Mouse (Mus musculus) heart, embryonic 16.5 days (tissue): ENCODE data around the gene Cyb561. TPM values are rescaled to one million over a fixed set of nuclear protein-coding genes. Genes with fewer than 3 reads are reported as not detected.

Experiments used
- ATAC-seq: fragments of 200-750 bp; cut with Nextera tagmentation; replicated peaks from 2 replicates; pipeline ENCODE4 v1.8.0; 2017; ENCODE audit warnings: moderate number of reproducible peaks; ENCODE audit not compliant: insufficient read depth, low FRiP score; ENCODE audit errors: extremely low read depth
- H3K27ac ChIP-seq: fragments of 300-500 bp; sonication (generic); 2 replicates; pipeline ENCODE4 v1.5.1; 2014; ENCODE audit warnings: mild to moderate bottlenecking, low read length, control low read depth, moderate library complexity
- H3K27me3 ChIP-seq: fragments of 300-500 bp; sonication (generic); 2 replicates; pipeline ENCODE4 v1.6.1; 2014; ENCODE audit warnings: low read length, mixed read lengths; ENCODE audit not compliant: control insufficient read depth, insufficient read depth
- H3K36me3 ChIP-seq: fragments of 300-500 bp; sonication (generic); 2 replicates; pipeline ENCODE4 v1.6.1; 2014; ENCODE audit not compliant: control insufficient read depth, insufficient read depth
- H3K4me1 ChIP-seq: fragments of 300-500 bp; sonication (generic); 2 replicates; pipeline ENCODE4 v1.6.1; 2014; ENCODE audit warnings: low read length, mixed read lengths; ENCODE audit not compliant: control insufficient read depth, insufficient read depth
- H3K4me2 ChIP-seq: fragments of 300-500 bp; sonication (generic); 2 replicates; pipeline ENCODE4 v1.6.1; 2014; ENCODE audit warnings: low read depth, mild to moderate bottlenecking, control low read depth, low read length
- H3K4me3 ChIP-seq: fragments of 300-500 bp; sonication (generic); 2 replicates; pipeline ENCODE4 v1.5.1; 2014; ENCODE audit warnings: mild to moderate bottlenecking, control low read depth, low read length
- H3K9ac ChIP-seq: fragments of 300-500 bp; sonication (generic); 2 replicates; pipeline ENCODE4 v1.6.1; 2014; ENCODE audit warnings: low read length, control low read depth
- H3K9me3 ChIP-seq: fragments of 300-500 bp; sonication (generic); replicated peaks from 2 replicates; pipeline ENCODE4 v1.6.1; 2016; ENCODE audit warnings: low read length; ENCODE audit not compliant: control insufficient read depth
- WGBS: fragments of 180-500 bp; shearing (Covaris S2); extraction: QIAGEN DNeasy Blood & Tissue Kit; methylation state at CpG from one replicate; pipeline ENCODE4 v1.1.7; 2014; 5-methylcytosine and 5-hydroxymethylcytosine counted together
- polyA plus RNA-seq: library from polyadenylated mRNA; unstranded; fragments of >200 nt; fragmentation: Nextera tagmentation; extraction: Ambion mirVana; gene quantifications from 2 replicates; pipeline ENCODE4 v1.2.1, GENCODE M21; 2015

The Cyb561 gene
- polyA plus RNA-seq, 1 experiment from 2014 or later, result 8.0 TPM

- H3K27ac ChIP-seq, result no peak overlapping the region
- no peaks in the 10 kb centered on the region for H3K36me3 ChIP-seq
- no peaks in the 10 kb centered on the region; the same call in 1 of the 2 replicates for H3K27me3 ChIP-seq
- H3K9ac ChIP-seq, result peak overlapping the region; percentile 29; the same call in 1 of the 2 replicates
- H3K9me3 ChIP-seq, result no peaks in the 10 kb centered on the region
- peaks cover 9% of the 10 kb centered on the region for H3K4me1 ChIP-seq
- WGBS, result 3% methylated on average over 17 of the region's 17 CpGs
- no peak for ATAC-seq
- H3K4me3 ChIP-seq, result peak overlapping the region; percentile 12; the same call in 1 of the 2 replicates
- peak overlapping the region; percentile 55 for H3K4me2 ChIP-seq
These were observed 6.2 kb upstream of the Cyb561 start for GRCm38 (mm10) chr11:105959355-105959754.

- ATAC-seq, result no peak
- Histone ChIP-seq H3K4me2 (no peak overlapping the region), H3K4me3 (no peak overlapping the region), H3K27ac (no peak overlapping the region), H3K9me3 (no peaks in the 10 kb centered on the region), H3K4me1 (peaks cover 9% of the 10 kb centered on the region), H3K9ac (no peak overlapping the region), H3K36me3 (no peaks in the 10 kb centered on the region), H3K27me3 (no peaks in the 10 kb centered on the region; the same call in 1 of the 2 replicates)
- WGBS, result 39% methylated on average over 1 of the region's 1 CpGs
These were observed 5.4 kb upstream of the Cyb561 start for GRCm38 (mm10) chr11:105958566-105958965.

GRCm38 (mm10) chr11:105957501-105957900 is 4.4 kb upstream of the Cyb561 start:
- Histone ChIP-seq H3K9ac (no peak overlapping the region), H3K4me1 (peaks cover 9% of the 10 kb centered on the region), H3K4me3 (no peak overlapping the region), H3K4me2 (no peak overlapping the region), H3K36me3 (no peaks in the 10 kb centered on the region), H3K27ac (no peak overlapping the region), H3K9me3 (no peaks in the 10 kb centered on the region), H3K27me3 (no peaks in the 10 kb centered on the region; the same call in 1 of the 2 replicates)
- no peak for ATAC-seq
- WGBS, result 52% methylated on average over 6 of the region's 6 CpGs

- no peak overlapping the region for H3K4me2 ChIP-seq
- H3K9ac ChIP-seq, result no peak overlapping the region
- ATAC-seq, result no peak
- no peak overlapping the region for H3K4me3 ChIP-seq
- H3K9me3 ChIP-seq, result no peaks in the 10 kb centered on the region
- H3K36me3 ChIP-seq, result no peaks in the 10 kb centered on the region
- H3K27ac ChIP-seq, result no peak overlapping the region
- H3K27me3 ChIP-seq, result no peaks in the 10 kb centered on the region; the same call in 1 of the 2 replicates
- WGBS, result 88% methylated on average over 28 of the region's 28 CpGs
- H3K4me1 ChIP-seq, result peaks cover 9% of the 10 kb centered on the region
These were observed 2.8 kb upstream of the Cyb561 start for GRCm38 (mm10) chr11:105955815-105956430.

GRCm38 (mm10) chr11:105953402-105953801 is 266 bp upstream of the Cyb561 start:
- Histone ChIP-seq H3K36me3 (no peaks in the 10 kb centered on the region), H3K4me3 (no peak overlapping the region), H3K27ac (no peak overlapping the region), H3K9ac (no peak overlapping the region), H3K9me3 (no peaks in the 10 kb centered on the region), H3K4me2 (no peak overlapping the region), H3K4me1 (no peaks in the 10 kb centered on the region; the same call in 1 of the 2 replicates), H3K27me3 (peaks cover 2% of the 10 kb centered on the region; the same call in 1 of the 2 replicates)
- 50% methylated on average over 6 of the region's 6 CpGs for whole genome bisulfite sequencing
- ATAC-seq, result 0 out of 2 replicates have a peak, but pooled peaks have one; percentile 6

- H3K27me3 ChIP-seq, result peaks cover 2% of the 10 kb centered on the region; the same call in 1 of the 2 replicates
- no peak for ATAC-seq
- 81% methylated on average over 9 of the region's 9 CpGs for WGBS
- no peaks in the 10 kb centered on the region for H3K36me3 ChIP-seq
- no peak overlapping the region for H3K4me3 ChIP-seq
- H3K27ac ChIP-seq, result no peak overlapping the region
- peaks cover 2% of the 10 kb centered on the region; the same call in 1 of the 2 replicates for H3K4me1 ChIP-seq
- H3K9ac ChIP-seq, result no peak overlapping the region
- H3K9me3 ChIP-seq, result no peaks in the 10 kb centered on the region
- H3K4me2 ChIP-seq, result no peak overlapping the region
These were observed 1.0 kb downstream of the Cyb561 start for GRCm38 (mm10) chr11:105952111-105952510.

- Histone ChIP-seq H3K9ac (no peak overlapping the region), H3K4me3 (no peak overlapping the region), H3K27ac (no peak overlapping the region), H3K4me1 (peaks cover 3% of the 10 kb centered on the region; the same call in 1 of the 2 replicates), H3K36me3 (no peaks in the 10 kb centered on the region), H3K9me3 (no peaks in the 10 kb centered on the region), H3K4me2 (no peak overlapping the region), H3K27me3 (peaks cover 2% of the 10 kb centered on the region; the same call in 1 of the 2 replicates)
- 73% methylated on average over 3 of the region's 3 CpGs for WGBS
- no peak for ATAC-seq
These were observed 1.5 kb downstream of the Cyb561 start for GRCm38 (mm10) chr11:105951601-105952044.

GRCm38 (mm10) chr11:105950519-105950918 is 2.6 kb downstream of the Cyb561 start:
- no peaks in the 10 kb centered on the region for H3K36me3 ChIP-seq
- ATAC-seq, result no peak
- no peak overlapping the region for H3K9ac ChIP-seq
- H3K27ac ChIP-seq, result no peak overlapping the region
- H3K9me3 ChIP-seq, result no peaks in the 10 kb centered on the region
- H3K27me3 ChIP-seq, result 0 out of 2 replicates have a peak, but pooled peaks cover 2% of the 10 kb centered on the region
- no peak overlapping the region for H3K4me3 ChIP-seq
- H3K4me1 ChIP-seq, result peaks cover 3% of the 10 kb centered on the region
- no peak overlapping the region for H3K4me2 ChIP-seq
- WGBS, result 60% methylated on average over 4 of the region's 4 CpGs

GRCm38 (mm10) chr11:105948255-105948654 is 4.9 kb downstream of the Cyb561 start:
- Histone ChIP-seq H3K27ac (no peak overlapping the region), H3K9ac (no peak overlapping the region), H3K4me3 (no peak overlapping the region), H3K4me1 (peaks cover 15% of the 10 kb centered on the region), H3K27me3 (0 out of 2 replicates have a peak, but pooled peaks cover 2% of the 10 kb centered on the region), H3K36me3 (no peaks in the 10 kb centered on the region), H3K9me3 (no peaks in the 10 kb centered on the region), H3K4me2 (no peak overlapping the region)
- 47% methylated on average over 2 of the region's 2 CpGs for WGBS
- ATAC-seq, result no peak
